Mouse (Mus musculus): ENCODE measurements around the gene Akap14. TPM values are rescaled to one million over a fixed set of nuclear protein-coding genes. Genes with fewer than 3 reads are reported as not detected.
A peak's percentile ranks its signal among the peaks of the same experiment; 100 is the strongest.
"Not testable (repeated sequence)": the region's sequence is repeated elsewhere in the genome, so short reads cannot be mapped to it uniquely, and the experiment has no call there.

Gene Akap14
- polyA plus RNA-seq (2014; fragmentation: Nextera tagmentation; extraction: Ambion mirVana): 0.15 and 0.22 TPM in 2 replicates

DNA sequence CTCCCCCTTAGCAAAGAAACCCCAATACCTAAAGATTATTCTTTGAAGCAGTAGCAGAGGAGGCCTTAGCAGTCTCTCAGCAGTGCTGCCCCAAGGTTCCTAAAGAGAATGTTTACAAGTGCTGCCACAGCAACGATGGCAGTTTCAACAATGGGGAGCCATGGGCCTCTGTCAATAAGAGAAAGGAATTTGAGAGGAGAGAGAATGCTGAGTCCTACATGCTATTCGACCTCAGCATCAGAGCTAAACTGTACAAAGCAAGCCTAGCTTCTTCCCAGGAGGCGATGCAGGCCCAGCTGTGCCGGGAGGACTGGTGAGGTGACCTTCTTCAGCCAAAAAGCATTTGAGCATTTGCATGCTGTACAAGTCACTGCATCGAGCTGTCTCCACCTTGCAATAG lies at the start of gene Akap14:
Gene Akap14, minus strand, starts transcription at position 101 of the 400 bp plus-strand sequence.
- no peaks in the 10 kb centered on the region for H3K36me3 ChIP-seq (ENCODE audit: control insufficient read depth, insufficient read depth, low read length)
- no peaks in the 10 kb centered on the region for H3K9me3 ChIP-seq (ENCODE audit: control insufficient read depth, low read length)
- H3K9ac ChIP-seq (ENCODE audit: low read length): no peak within 1 kb of the TSS
- no peak within 1 kb of the TSS for H3K4me3 ChIP-seq (ENCODE audit: control insufficient read depth in 1 of 2, insufficient read depth in 1 of 2, low read depth in 1 of 2, low read length in 2 of 2)
- no peak within 1 kb of the TSS for H3K27ac ChIP-seq (replicated peaks in 1 of 2; ENCODE audit: control insufficient read depth in 1 of 2, insufficient read depth in 1 of 2, low read depth in 2 of 2, low read length in 2 of 2)
- H3K4me2 ChIP-seq (ENCODE audit: low read length): no peak within 1 kb of the TSS
- 48% methylated on average over 5 of the region's 5 CpGs for WGBS
- no peaks in the 10 kb centered on the region for H3K27me3 ChIP-seq (ENCODE audit: control insufficient read depth, insufficient read depth, low read length)
- no peaks in the 10 kb centered on the region for H3K4me1 ChIP-seq (ENCODE audit: control insufficient read depth in 2 of 2, insufficient read depth in 2 of 2, low read length in 2 of 2)
- no peak for ATAC-seq (ENCODE audit: insufficient number of reproducible peaks, insufficient read depth, low FRiP score, low read depth)

GRCm38 (mm10) chrX:37210941-37211340 lies 42.3 kb upstream of the Akap14 start, which contains the start of gene Gm9:
Gene Gm9, minus strand, starts transcription at chrX:37211041.
- H3K27ac ChIP-seq (replicated peaks in 1 of 2; ENCODE audit: control insufficient read depth in 1 of 2, insufficient read depth in 1 of 2, low read depth in 2 of 2, low read length in 2 of 2): no peak within 1 kb of the TSS
- H3K36me3 ChIP-seq (ENCODE audit: control insufficient read depth, insufficient read depth, low read length): no peaks in the 10 kb centered on the region
- no peaks in the 10 kb centered on the region for H3K27me3 ChIP-seq (ENCODE audit: control insufficient read depth, insufficient read depth, low read length)
- H3K4me1 ChIP-seq (ENCODE audit: control insufficient read depth in 2 of 2, insufficient read depth in 2 of 2, low read length in 2 of 2): no peaks in the 10 kb centered on the region
- H3K9ac ChIP-seq (ENCODE audit: low read length): no peak within 1 kb of the TSS
- no peak for ATAC-seq (ENCODE audit: insufficient number of reproducible peaks, insufficient read depth, low FRiP score, low read depth)
- H3K4me3 ChIP-seq (ENCODE audit: control insufficient read depth in 1 of 2, insufficient read depth in 1 of 2, low read depth in 1 of 2, low read length in 2 of 2): no peak within 1 kb of the TSS
- no peaks in the 10 kb centered on the region for H3K9me3 ChIP-seq (ENCODE audit: control insufficient read depth, low read length)
- no peak within 1 kb of the TSS for H3K4me2 ChIP-seq (ENCODE audit: low read length)
- 80% methylated on average over 10 of the region's 10 CpGs for WGBS

GRCm38 (mm10) chrX:37198676-37199075 lies 30.0 kb upstream of the Akap14 start:
- no peak overlapping the region for H3K27ac ChIP-seq (replicated peaks in 1 of 2; ENCODE audit: control insufficient read depth in 1 of 2, insufficient read depth in 1 of 2, low read depth in 2 of 2, low read length in 2 of 2)
- H3K4me2 ChIP-seq (ENCODE audit: low read length): no peak overlapping the region
- H3K4me1 ChIP-seq (ENCODE audit: control insufficient read depth in 2 of 2, insufficient read depth in 2 of 2, low read length in 2 of 2): no peaks in the 10 kb centered on the region
- 42% methylated on average over 8 of the region's 8 CpGs for WGBS
- H3K27me3 ChIP-seq (ENCODE audit: control insufficient read depth, insufficient read depth, low read length): no peaks in the 10 kb centered on the region
- no peaks in the 10 kb centered on the region for H3K9me3 ChIP-seq (ENCODE audit: control insufficient read depth, low read length)
- no peak overlapping the region for H3K9ac ChIP-seq (ENCODE audit: low read length)
- no peak overlapping the region for H3K4me3 ChIP-seq (ENCODE audit: control insufficient read depth in 1 of 2, insufficient read depth in 1 of 2, low read depth in 1 of 2, low read length in 2 of 2)
- no peak for ATAC-seq (ENCODE audit: insufficient number of reproducible peaks, insufficient read depth, low FRiP score, low read depth)
- H3K36me3 ChIP-seq (ENCODE audit: control insufficient read depth, insufficient read depth, low read length): no peaks in the 10 kb centered on the region

DNA sequence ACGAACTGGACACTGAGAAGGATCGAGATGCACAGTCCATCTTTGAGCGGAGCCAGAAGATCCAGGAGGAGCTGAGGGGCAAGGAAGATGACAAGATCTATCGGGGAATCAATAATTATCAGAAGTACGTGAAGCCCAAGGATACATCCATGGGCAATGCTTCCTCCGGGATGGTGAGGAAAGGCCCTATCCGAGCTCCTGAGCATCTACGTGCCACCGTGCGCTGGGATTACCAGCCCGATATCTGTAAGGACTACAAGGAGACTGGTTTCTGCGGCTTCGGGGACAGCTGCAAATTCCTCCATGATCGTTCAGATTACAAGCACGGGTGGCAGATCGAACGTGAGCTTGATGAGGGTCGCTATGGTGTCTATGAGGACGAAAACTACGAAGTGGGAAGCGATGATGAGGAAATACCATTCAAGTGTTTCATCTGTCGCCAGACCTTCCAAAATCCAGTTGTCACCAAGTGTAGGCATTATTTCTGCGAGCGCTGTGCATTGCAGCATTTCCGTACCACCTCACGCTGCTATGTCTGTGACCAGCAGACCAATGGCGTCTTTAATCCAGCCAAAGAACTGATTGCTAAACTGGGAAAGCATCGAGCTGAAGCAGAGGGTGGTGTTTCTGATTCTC lies 23.2 kb upstream of the Akap14 start:
- no peak overlapping the region for H3K27ac ChIP-seq (replicated peaks in 1 of 2; ENCODE audit: control insufficient read depth in 1 of 2, insufficient read depth in 1 of 2, low read depth in 2 of 2, low read length in 2 of 2)
- peaks cover 16% of the 10 kb centered on the region; the same call in 1 of the 2 replicates for H3K36me3 ChIP-seq (ENCODE audit: control insufficient read depth, insufficient read depth, low read length)
- ATAC-seq (ENCODE audit: insufficient number of reproducible peaks, insufficient read depth, low FRiP score, low read depth): no peak

DNA sequence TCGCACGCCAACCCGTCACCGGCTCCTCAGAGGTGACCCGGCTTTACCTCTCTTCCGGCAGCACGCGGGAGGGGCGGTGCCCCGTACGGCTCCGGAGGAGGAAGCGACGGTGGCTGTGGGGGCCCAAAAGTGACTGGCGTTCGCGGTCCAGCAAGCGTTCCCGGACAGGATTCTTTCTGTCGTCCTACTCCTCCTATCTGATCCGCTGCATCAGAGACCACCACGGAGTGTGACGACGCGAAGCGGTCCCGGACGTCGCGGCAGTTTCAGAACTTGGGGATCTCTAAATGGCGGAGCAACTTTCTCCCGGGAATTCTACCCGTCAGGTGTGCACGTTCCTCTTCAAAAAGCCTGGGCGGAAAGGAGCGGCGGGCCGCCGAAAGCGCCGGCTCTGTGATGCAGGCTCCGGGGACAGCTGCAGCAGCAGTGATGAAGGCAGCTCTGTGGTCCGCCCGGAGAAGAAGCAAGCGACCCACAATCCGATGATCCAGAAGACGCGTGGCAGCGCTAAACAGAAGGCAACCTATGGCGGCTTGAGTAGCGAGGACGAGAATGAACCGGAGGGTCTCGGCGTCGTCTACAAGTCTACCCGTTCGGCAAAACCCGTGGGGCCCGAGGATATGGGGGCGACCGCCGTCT lies 22.6 kb upstream of the Akap14 start, which contains the start of the genes Ndufa1 and Rnf113a1:
Gene Ndufa1, minus strand, starts transcription at position 59 of the 639 bp plus-strand sequence.
Gene Rnf113a1, plus strand, starts transcription at position 141 of the 639 bp plus-strand sequence.
- H3K9ac ChIP-seq (ENCODE audit: low read length): peak within 1 kb of the TSS; percentile 71
- peaks cover 0 to 6% of the 10 kb centered on the region in 2 experiments; a peak in 1 of 4 replicates for H3K4me1 ChIP-seq (ENCODE audit: control insufficient read depth in 2 of 2, insufficient read depth in 2 of 2, low read length in 2 of 2)
- H3K36me3 ChIP-seq (ENCODE audit: control insufficient read depth, insufficient read depth, low read length): peaks cover 17% of the 10 kb centered on the region; the same call in 1 of the 2 replicates
- no peaks in the 10 kb centered on the region for H3K9me3 ChIP-seq (ENCODE audit: control insufficient read depth, low read length)
- WGBS: 14% methylated on average over 63 of the region's 63 CpGs
- peak within 1 kb of the TSS; percentile 77 for H3K4me2 ChIP-seq (ENCODE audit: low read length)
- peak within 1 kb of the TSS; percentile 35 to 60; a peak in 3 of 4 replicates for H3K27ac ChIP-seq (replicated peaks in 1 of 2; ENCODE audit: control insufficient read depth in 1 of 2, insufficient read depth in 1 of 2, low read depth in 2 of 2, low read length in 2 of 2)
- ATAC-seq (ENCODE audit: insufficient number of reproducible peaks, insufficient read depth, low FRiP score, low read depth): peak; percentile 69; the same call in 1 of the 2 replicates
- H3K27me3 ChIP-seq (ENCODE audit: control insufficient read depth, insufficient read depth, low read length): no peaks in the 10 kb centered on the region
- peak within 1 kb of the TSS; percentile 52 to 89 for H3K4me3 ChIP-seq (ENCODE audit: control insufficient read depth in 1 of 2, insufficient read depth in 1 of 2, low read depth in 1 of 2, low read length in 2 of 2)

More for the DNA sequence above, 23.2 kb upstream of the Akap14 start:
- Histone ChIP-seq H3K9ac (ENCODE audit: low read length) (peak overlapping the region; percentile 71), H3K4me3 (ENCODE audit: control insufficient read depth in 1 of 2, insufficient read depth in 1 of 2, low read depth in 1 of 2, low read length in 2 of 2) (peak overlapping the region; percentile 52 to 89), H3K9me3 (ENCODE audit: control insufficient read depth, low read length) (no peaks in the 10 kb centered on the region), H3K27me3 (ENCODE audit: control insufficient read depth, insufficient read depth, low read length) (no peaks in the 10 kb centered on the region), H3K4me2 (ENCODE audit: low read length) (peak overlapping the region; percentile 77), H3K4me1 (ENCODE audit: control insufficient read depth in 2 of 2, insufficient read depth in 2 of 2, low read length in 2 of 2) (peaks cover 0 to 6% of the 10 kb centered on the region in 2 experiments; a peak in 1 of 4 replicates)
- 29% methylated on average over 28 of the region's 28 CpGs for WGBS

GRCm38 (mm10) chrX:37190755-37191104 lies 22.1 kb upstream of the Akap14 start:
- H3K4me2 ChIP-seq (ENCODE audit: low read length): peak overlapping the region; percentile 77
- ATAC-seq (ENCODE audit: insufficient number of reproducible peaks, insufficient read depth, low FRiP score, low read depth): no peak
- no peaks in the 10 kb centered on the region for H3K9me3 ChIP-seq (ENCODE audit: control insufficient read depth, low read length)
- peaks cover 17% of the 10 kb centered on the region; the same call in 1 of the 2 replicates for H3K36me3 ChIP-seq (ENCODE audit: control insufficient read depth, insufficient read depth, low read length)
- peak overlapping the region; percentile 71 for H3K9ac ChIP-seq (ENCODE audit: low read length)
- H3K27me3 ChIP-seq (ENCODE audit: control insufficient read depth, insufficient read depth, low read length): no peaks in the 10 kb centered on the region
- H3K4me1 ChIP-seq (ENCODE audit: control insufficient read depth in 2 of 2, insufficient read depth in 2 of 2, low read length in 2 of 2): peaks cover 0 to 6% of the 10 kb centered on the region in 2 experiments; a peak in 1 of 4 replicates
- peak overlapping the region; percentile 52 to 89 for H3K4me3 ChIP-seq (ENCODE audit: control insufficient read depth in 1 of 2, insufficient read depth in 1 of 2, low read depth in 1 of 2, low read length in 2 of 2)
- H3K27ac ChIP-seq (replicated peaks in 1 of 2; ENCODE audit: control insufficient read depth in 1 of 2, insufficient read depth in 1 of 2, low read depth in 2 of 2, low read length in 2 of 2): 0 out of 4 replicates have a peak overlapping the region, but pooled peaks of 1 of the 2 experiments have one; percentile 6
- 19% methylated on average over 20 of the region's 20 CpGs for WGBS

DNA sequence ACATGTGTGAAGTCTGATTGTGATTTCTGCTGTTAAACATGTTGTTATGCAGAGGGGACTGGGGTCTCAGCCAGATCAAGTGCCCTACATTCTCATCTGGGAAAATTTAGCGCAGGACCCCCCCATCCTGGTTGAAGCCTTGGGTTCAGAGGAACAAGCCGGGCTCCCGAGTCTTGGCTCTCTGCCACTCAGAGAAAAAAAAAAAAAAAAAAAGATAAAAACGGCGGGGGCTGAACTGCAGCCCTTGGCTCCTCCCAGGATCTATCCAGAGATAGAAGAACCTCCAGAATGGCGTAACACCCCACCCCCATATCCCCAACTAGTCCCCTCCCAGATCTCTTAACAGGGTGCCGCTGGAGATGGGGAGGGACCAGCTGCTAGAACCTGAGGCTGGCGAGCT lies 15.8 kb upstream of the Akap14 start:
- H3K9ac ChIP-seq (ENCODE audit: low read length); H3K27ac ChIP-seq (replicated peaks in 1 of 2; ENCODE audit: control insufficient read depth in 1 of 2, insufficient read depth in 1 of 2, low read depth in 2 of 2, low read length in 2 of 2); H3K27me3 ChIP-seq (ENCODE audit: control insufficient read depth, insufficient read depth, low read length); H3K9me3 ChIP-seq (ENCODE audit: control insufficient read depth, low read length); ATAC-seq (ENCODE audit: insufficient number of reproducible peaks, insufficient read depth, low FRiP score, low read depth); H3K4me3 ChIP-seq (ENCODE audit: control insufficient read depth in 1 of 2, insufficient read depth in 1 of 2, low read depth in 1 of 2, low read length in 2 of 2); H3K4me1 ChIP-seq (ENCODE audit: control insufficient read depth in 2 of 2, insufficient read depth in 2 of 2, low read length in 2 of 2): not testable (repeated sequence)
- 38% methylated on average over 8 of the region's 8 CpGs for WGBS
- Histone ChIP-seq H3K4me2 (ENCODE audit: low read length) (peak overlapping the region; percentile 31), H3K36me3 (ENCODE audit: control insufficient read depth, insufficient read depth, low read length) (peaks cover 17% of the 10 kb centered on the region; the same call in 1 of the 2 replicates)
